Mouse (Mus musculus) megakaryocyte, embryonic 14.5 days (primary cell): Measurements from ENCODE around the gene B3galnt2. TPM values are rescaled to one million over a fixed set of nuclear protein-coding genes. Genes with fewer than 3 reads are reported as not detected.

Experiments
- H3K27me3 ChIP-seq: replicated peaks from 2 replicates; pipeline ENCODE3; 2012; ENCODE audit warnings: inconsistent platforms
- H3K36me3 ChIP-seq: replicated peaks from 2 replicates; pipeline ENCODE3; 2012; ENCODE audit warnings: low read length, inconsistent platforms, mixed read lengths
- H3K4me1 ChIP-seq: 2 replicates; pipeline ENCODE4 v1.6.1; 2012; ENCODE audit warnings: inconsistent platforms
- H3K4me3 ChIP-seq: replicated peaks from 2 replicates; pipeline ENCODE3; 2012; ENCODE audit warnings: moderate library complexity, mild to moderate bottlenecking, inconsistent platforms
- H3K9me3 ChIP-seq: 2 replicates; pipeline ENCODE4 v1.6.1; 2012; ENCODE audit warnings: inconsistent platforms
- FLI1 ChIP-seq: IDR thresholded peaks from 2 replicates; pipeline ENCODE4 v1.6.1; 2012; ENCODE audit warnings: low read length, inconsistent platforms, mixed read lengths
- GATA1 ChIP-seq: IDR thresholded peaks from 3 replicates; pipeline ENCODE4 v1.6.1; 2012; ENCODE audit warnings: mixed read lengths, low read length, inconsistent platforms, borderline replicate concordance
- polyA plus RNA-seq: library from polyadenylated mRNA; stranded (reverse); fragments of >175 nt; gene quantifications from 2 replicates; pipeline ENCODE4 v1.2.3, GENCODE M21; 2012; ENCODE audit warnings: low replicate concordance; ENCODE audit not compliant: insufficient read depth

Gene B3galnt2
- polyA plus RNA-seq, 1 experiment = 7.6 TPM

- H3K9me3 ChIP-seq = no peaks in the 10 kb centered on the region
- no peaks in the 10 kb centered on the region for H3K27me3 ChIP-seq
- TF ChIP-seq GATA1 (no peak), FLI1 (no peak)
- H3K36me3 ChIP-seq = peaks cover 35% of the 10 kb centered on the region
- H3K4me3 ChIP-seq = no peak overlapping the region
- H3K4me1 ChIP-seq = peaks cover 45% of the 10 kb centered on the region
These were observed 90.3 kb downstream of the B3galnt2 start for GRCm38 (mm10) chr13:14044521-14044920.

Other genes with a start within 250 kb of the B3galnt2 start
- gene Gng4, start 170.4 kb upstream of the B3galnt2 start, polyA plus RNA-seq = 0.06 TPM in 1 of 2 replicates, not detected in the other
- gene Tbce, start 85.2 kb downstream of the B3galnt2 start, polyA plus RNA-seq = 1.3 TPM in 1 of 2 replicates, not detected in the other
- gene Arid4b, start 108.8 kb downstream of the B3galnt2 start, polyA plus RNA-seq = 0.73 and 3.9 TPM in 2 replicates
- gene Ggps1, start 109.0 kb downstream of the B3galnt2 start, polyA plus RNA-seq = 2.2 TPM in 1 of 2 replicates, not detected in the other